Mouse (Mus musculus): ENCODE data around the gene Glipr2.

DNA sequence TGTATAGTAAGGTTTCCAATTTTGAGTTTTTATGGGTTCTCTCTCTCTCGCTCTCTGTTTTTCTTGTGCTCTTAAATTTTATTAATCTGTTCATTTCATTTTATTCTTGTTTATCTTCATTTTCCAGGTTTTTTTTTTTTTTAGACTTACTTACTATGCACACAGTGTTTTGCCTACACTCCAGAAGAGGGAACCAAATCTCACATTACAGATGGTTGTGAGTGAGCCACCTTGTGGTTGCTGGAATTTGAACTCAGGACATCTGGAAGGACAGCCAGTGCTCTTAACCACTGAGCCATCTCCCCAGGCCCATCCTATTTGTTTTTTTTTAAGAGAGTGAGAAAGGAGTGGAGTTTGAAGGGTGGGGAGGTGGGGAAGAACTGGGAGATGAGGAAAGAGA lies 53.0 kb downstream of the Glipr2 start:
- TF ChIP-seq POLR2A (IDR thresholded peaks at IDR 0.05; ENCODE audit: low read depth, low read length) (no peak), CTCF (IDR thresholded peaks at IDR 0.05; ENCODE audit: extremely low read depth, insufficient read depth, insufficient read length, insufficient replicate concordance) (no peak)
